Mouse (Mus musculus): ENCODE results near the gene Ggn.
A peak's percentile ranks its signal among the peaks of the same experiment; 100 is the strongest.
"Not testable (repeated sequence)": the region's sequence is repeated elsewhere in the genome, so short reads cannot be mapped to it uniquely, and the experiment has no call there.

The Ggn gene

DNA sequence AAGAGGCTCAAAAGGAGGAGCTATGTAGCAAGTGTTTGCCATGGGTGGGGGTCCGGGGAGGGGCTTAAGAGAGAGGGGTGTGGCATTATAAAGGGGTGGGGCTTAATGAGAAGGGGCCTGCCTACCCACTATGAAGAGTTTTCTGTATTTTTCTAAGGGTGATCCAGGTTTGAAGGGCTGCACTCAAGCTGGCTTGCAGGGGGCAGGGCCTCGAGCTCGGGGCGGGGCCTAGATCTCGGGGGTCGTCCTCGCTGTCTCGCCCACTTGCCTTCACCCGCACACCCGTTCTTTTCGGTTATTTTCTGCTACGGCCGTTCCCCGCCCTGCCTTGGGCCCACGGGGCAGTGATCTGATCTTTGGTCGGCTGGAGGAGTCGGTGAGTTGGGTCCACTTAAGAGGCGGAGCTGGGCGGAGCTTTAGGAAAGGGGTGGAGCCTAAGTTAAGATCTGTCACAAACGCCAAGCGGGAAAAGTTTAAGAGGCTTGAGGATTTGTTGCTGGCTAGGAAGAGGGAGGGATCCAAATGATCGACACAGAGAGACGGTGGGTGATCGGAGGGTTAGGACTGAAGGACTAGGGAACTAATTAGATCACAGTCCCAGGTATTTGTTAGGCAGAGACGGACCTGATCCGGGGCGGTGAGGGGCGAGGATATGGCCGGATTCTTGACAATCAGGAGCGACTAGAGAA is at the start of gene Ggn, which contains the start of gene Spred3:
TSS of gene Ggn (plus strand) at position 145 of the 689 bp plus-strand sequence.
TSS of gene Spred3 (minus strand) at position 346 of the 689 bp plus-strand sequence.
- DNase-seq (ENCODE audit: low spot score), result peak; percentile 60

DNA sequence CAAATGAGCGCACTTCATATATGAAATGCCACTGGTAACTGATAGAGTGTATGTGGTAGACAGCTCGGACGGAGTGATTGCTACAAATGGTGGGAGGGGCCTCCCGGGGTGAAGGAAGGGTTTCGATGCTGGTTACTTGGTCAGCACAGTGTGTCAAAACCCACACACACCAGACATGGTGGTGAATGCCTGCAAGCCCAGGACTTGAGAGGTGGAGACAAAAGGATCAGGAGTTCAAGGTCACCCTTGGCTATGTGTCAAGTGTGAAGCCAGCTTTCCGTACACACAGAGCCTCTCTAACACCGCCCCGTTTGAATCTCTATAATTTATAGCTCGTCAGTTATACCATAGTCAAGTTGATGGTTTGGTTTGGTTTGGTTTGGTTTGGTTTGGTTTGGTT is 47.2 kb upstream of the Ggn start:
- DNase-seq (ENCODE audit: low spot score), result no peak

DNA sequence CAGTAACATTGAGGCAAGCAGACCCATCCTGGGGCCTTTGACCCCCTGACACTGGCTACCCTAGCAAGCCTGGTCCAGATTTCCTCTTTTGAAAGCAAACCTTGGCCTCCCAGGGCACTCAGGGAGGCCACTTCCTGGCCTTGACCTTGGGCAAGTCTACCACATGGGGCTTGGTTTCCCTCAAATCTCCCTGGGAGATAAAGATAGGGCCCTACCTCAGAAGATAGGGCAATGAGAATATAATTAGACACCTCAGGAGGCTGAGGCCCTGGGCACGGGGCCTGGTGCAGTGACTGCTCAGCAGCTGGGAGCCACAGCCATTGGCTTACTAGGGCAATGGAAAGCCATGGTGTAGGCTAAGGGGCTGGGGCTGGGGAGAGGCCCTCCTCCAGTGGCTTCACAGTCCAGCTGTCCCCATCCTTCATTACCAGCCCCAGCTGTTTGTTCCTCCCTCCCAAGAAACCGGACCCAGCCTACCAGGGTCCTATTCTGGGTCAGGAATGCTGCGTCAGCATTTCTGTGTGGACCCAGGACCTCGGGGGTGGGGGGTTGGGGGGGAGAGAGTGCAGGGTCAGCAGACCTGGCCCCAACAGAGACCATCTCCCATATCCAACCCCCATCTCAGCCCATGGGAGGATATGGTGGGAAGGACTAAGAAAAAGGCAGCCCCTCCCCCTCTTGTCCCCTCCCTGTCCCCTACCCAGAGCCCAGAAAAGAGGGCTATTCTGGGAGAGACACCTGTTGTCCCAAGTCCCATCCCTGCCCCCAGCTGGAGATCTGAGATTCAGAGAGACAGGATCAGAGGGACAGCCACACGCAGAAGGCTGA is 46.3 kb upstream of the Ggn start:
- DNase-seq (ENCODE audit: low spot score), result no peak

DNA sequence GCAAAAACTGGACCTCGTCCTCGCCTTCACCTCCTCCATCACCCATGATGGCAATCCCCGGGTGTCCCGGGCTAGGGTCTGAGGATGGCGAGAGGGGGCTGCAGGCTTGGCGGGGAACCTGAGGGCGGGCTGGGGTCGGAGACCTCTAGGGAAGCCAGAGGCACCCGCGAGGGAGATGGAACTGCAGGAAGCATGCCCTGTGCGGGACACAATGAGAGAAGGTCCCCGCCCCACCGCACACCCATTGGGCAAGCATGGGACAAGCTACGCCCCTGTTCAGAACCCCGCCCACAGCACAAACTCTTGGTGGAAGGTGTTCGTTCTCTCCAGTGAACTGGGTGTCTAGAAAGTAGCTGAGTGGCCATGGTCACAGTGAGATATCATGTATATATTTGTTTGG is 45.0 kb upstream of the Ggn start, which contains the start of gene Ryr1:
TSS of gene Ryr1 (minus strand) at position 210 of the 400 bp plus-strand sequence.
- no peak for DNase-seq (ENCODE audit: low spot score)

DNA sequence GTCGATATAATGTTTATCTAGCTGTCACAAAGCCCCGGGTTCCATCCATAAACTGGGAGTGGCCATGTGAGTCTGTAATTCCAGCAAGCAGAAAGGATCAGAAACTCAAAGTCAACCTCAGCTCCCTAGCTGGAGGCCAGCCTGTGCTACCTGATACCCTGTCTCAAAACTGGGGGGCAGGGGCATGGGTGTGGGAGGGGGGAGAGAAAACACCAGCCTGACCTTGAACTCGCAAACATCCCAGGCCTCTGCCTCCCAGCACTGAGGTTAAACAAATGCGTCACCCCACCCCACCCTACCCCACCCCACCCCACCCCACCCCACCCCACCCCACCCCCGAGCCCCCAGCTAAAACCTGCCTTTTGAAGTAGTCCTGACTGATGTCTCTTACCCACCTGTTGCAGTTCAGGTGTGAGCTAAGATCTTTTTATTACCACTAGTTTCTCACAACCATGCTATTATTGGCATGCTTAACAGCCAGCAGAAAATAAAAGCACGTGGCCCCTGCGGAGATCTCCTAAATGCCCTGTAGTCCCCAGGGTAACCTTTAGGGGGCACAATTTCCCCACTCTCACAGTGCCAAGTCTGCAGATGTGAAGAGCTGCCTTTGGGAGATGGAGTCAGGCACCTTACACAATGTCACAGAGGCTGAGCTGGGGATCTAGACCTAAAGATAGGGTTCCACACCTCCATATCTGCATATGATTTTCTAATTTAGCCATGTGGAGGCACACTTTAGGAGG is 43.7 kb upstream of the Ggn start:
- peak; percentile 43 for DNase-seq (ENCODE audit: low spot score)

DNA sequence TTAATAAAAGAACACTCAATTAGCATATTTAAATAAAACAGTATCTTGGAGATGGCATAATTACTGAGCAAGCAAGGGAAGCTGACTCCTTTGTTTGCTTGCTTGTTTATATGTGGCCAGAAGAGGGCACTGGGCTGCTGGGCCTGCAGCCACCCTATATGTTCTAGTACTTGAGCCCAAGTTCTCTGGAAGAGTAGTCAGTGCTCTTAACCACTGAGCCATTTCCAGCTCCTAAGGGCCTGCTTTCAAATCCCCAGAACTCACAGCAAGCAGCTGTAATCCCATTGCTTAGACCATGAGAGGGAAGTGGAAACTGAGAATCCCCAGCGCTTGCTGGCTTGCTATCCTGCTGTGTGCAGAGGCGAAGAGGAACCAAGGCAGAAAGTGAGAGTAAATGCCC is 41.3 kb upstream of the Ggn start:
- DNase-seq (ENCODE audit: low spot score), result no peak

DNA sequence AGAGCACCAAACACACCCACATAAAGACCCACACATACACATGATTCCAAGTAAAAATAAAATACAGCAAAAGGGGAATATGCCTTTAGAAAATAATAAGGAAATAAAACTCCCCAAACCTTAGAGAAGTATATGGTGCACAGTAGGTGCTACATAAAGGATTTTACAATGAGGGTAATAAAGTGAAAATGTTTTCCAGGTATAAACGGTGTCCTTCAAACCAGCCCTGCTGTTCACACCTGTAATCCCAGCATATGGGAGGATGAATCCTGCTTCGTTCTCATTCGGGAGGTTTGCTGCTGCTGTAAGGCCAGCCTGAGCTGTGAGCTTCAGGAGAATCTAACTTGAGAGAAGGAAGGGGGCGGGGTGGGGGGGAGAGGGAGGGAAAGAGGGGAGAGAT is 35.8 kb upstream of the Ggn start:
- no peak for DNase-seq (ENCODE audit: low spot score)

DNA sequence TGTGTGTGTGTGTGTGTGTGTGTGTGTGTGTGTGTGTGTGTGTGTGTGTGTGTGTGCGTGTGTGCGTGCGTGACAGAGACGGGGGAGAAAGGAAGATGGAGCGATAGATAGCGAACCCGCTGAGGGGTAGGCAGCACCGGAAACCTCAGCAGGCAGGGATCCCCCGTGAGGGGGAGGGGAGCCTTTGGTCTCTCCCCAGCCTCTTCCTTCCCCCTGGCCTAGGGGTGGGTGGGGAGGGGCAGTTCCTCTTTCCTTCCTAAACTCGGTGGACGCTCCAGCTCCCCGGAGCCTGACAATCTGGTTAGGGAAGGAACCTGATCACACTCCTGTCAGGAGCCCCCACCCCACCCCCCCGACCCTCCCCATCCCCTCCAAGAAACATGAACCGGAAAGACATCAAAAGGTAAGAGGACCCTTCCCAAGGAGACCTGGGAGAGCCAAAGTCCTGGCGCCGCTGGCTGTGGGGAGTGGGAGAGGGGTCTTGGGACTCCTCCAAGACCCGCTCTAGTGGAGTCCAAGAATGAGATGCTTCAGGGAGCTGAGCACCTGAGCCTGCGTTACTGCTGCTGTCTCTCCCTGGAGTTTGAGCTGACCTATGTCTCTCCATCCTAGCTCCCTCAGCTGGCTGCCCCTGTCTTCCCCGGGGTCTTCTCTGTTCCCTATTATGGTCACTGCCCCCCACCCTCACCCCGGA is 35.2 kb upstream of the Ggn start, which contains the start of gene Rasgrp4:
TSS of gene Rasgrp4 (plus strand) at position 159 of the 694 bp plus-strand sequence.
- no peak for DNase-seq (ENCODE audit: low spot score)

DNA sequence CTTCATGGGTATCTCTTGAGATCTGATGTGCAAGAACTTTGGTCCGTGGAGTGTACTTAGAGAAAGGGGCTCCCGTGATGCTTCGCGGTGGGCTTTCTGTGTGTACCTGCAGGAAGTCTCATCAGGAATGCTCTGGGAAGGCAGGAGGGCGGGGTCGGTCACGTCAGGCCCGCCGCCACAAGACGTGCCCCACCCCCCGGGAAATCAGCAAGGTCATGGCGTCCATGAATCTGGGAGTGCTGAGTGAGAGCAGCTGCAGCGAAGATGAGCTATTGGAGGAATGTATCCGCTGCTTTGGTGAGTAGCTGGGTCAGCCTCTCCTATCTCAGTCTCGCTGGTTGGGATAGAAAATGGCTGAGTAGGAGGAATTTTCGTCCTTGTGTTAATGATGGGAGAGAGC is 32.6 kb upstream of the Ggn start:
- DNase-seq (ENCODE audit: low spot score), result no peak

DNA sequence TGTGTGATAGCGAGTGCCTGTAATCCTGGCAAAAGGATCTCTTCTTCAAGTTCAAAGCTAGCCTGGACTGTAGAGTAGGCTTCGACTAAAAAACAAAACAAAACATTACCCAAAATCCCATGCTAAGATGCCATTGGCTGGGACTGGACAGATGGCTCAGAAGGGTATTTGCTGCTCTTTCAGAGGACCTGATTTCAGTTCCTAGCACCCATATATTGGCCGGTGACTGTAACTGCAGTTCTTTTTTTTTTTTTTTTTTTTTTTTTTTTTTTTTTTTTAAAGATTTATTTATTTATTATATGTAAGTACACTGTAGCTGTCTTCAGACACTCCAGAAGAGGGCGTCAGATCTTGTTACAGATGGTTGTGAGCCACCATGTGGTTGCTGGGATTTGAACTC is 30.8 kb upstream of the Ggn start:
- DNase-seq (ENCODE audit: low spot score), result not testable (repeated sequence)

DNA sequence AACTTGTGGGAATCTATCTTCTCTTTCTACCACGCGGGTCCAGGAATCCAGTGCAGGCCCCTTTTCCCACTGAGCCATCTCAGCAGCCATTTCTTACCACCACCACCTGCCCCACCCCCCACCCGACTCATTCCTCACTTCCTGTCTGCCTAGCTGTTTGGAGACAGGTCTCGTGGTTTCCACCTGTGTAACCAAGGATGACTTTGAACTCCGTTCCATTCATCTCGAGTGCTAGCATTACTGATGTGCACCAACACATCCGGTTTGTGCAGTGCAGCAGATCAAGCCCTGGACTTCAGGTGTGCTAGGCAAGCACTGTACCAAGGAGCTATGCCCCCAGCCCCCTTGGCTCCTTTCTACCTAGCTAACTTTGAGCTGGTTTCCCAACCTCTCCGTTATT is 28.6 kb upstream of the Ggn start:
- DNase-seq (ENCODE audit: low spot score), result no peak

DNA sequence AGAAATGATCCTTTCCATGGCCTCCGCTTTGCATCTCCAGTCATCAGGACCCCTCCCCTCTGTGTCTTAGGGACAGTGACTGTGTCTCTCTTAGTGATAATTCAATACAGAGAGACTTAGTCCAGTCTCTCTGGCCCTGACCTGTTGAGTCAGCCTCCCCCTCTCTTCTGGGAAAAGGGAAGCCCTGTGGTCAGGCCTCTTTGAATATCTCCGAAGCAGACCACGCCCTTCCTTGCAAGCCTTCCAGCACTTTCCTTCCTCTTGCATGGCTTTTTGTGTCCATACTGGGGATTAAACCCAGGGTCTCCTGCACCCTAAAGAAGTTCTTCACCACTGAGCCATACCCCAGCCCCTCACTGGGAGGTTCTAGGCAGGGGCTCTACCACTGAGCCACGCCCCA is 26.0 kb upstream of the Ggn start:
- no peak for DNase-seq (ENCODE audit: low spot score)

DNA sequence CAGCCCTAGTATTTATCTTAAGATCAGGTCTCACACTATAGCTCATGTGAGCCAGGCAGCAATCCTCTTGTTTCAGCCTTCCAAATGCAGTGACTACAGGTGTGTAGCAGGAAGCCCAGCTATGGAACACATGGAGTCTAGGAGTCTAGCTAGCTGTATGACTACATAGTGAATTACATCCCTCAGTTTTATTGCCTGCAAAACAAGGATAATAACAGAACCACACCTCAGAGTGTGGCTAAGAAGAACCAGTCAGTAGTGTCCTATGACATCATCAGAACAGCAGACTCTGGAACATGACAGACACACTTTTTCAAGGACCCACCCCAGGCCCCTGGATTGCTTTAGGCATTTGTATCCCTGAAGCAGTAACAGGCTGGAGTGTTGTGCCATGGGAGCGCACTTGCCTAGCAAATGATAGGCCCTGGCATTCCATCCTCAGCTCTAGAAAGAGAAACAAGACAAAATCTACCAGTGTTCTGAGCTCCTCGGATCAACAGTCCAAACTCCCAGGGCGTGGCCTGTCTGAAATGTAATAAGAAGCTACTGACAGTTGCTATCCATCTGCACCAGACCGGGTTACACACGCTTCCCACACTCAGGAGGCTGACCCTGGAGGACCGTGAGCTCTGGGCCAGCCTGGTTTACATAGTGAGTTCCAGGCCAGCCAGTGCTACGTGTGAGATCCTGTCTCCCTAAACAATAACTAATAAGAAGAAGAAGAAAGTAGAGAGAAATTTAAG is 23.2 kb upstream of the Ggn start:
- no peak for DNase-seq (ENCODE audit: low spot score)

DNA sequence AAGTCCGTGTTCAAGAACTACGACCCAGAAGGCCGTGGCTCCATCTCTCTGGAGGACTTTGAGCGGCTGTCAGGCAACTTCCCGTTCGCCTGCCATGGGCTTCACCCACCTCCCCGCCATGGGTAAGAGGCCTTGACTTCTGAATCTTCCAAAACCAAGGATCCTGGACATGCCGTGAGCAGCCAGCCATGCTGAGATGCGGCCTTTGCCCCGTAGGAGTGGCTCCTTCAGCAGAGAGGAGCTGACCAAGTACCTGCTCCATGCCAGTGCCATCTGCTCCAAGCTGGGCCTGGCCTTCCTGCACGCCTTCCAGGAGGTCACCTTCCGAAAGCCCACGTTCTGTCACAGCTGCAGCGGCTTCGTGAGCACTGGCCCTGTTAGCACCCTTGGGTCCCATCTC is 21.2 kb upstream of the Ggn start:
- no peak for DNase-seq (ENCODE audit: low spot score)

DNA sequence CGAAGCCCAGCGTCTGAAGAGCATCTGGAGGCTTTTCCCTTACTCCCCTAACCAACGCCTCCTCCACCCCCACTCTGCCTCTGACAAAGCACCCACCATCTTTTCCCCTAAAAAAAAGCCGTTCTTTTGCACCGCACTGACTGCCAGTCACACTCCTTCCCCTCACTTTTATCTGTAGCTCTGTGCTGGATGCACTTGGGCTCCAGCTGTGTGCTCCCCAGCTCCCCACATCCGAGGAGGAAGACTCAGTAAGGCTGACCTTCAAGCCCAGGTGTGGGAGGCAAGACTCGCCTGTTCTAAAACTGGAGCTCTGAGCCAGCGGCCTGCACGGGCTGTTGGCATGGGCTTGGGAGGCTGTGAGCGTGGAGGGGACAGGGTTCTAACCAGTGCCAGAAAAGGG is 18.5 kb upstream of the Ggn start:
- DNase-seq (ENCODE audit: low spot score), result no peak

DNA sequence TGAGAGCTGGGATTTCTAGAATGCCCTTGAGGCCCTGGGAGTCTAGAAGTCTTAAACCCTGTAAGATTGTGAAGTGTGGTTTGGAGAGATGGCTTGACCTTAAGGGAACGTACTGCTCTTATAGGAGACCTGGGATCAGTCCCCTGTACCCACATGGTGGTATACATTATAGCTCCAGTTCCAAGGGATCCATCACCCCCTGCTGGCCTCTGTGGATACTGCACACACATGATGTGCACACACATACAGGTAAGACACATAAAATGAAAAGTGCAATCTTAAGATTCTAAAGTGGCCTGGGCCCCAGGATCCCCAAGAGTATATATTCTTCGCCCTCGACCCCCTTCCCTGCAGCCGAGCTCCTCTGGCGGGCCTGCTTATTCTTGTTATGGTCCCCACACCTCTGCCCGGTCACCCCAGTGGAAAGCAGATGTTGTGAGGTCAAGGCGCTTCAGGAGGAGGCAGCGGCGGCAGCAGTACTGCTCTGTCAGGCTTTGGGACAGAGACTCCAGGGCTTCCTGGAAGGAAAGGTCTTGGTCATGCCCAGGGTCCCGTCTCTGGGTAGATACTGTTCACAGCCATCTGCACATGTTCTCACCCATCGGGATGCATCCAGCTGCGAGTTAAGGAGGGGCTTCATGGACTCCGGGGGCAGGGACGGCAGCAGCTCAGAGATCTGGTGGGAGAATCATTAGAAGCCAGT is 15.8 kb upstream of the Ggn start:
- no peak for DNase-seq (ENCODE audit: low spot score)

DNA sequence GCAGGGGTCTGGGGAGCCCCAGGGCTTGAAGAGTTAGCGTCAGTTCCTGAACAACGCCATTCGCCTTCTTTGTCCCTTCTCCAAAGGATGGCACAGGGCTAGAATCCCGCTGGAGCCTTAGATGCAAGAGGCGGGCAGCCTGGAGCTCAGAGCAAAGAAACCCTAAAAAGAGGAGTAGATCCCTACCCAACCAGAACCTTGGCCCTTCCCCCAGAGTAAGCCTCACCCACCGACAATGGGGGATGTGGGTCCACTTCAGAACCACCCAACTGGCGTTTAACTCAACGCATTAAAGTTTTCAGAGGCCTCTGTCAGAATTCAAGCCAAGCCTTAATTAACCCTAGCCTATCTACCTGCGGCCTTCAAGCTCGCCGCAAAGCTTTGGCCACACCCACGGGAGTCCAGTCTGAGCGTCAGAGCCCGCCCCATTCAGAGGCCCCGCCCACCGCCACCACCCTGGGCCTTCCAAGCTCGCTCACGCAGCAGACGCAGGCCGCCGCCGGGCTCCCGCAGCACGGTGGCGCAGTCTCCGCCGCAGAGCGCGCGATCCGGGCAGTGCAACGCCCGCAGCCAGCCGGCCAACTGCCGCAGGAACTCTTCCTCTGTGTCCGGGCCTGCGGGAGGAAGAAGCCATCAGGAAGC is 14.7 kb upstream of the Ggn start:
- DNase-seq (ENCODE audit: low spot score), result peak; percentile 90

DNA sequence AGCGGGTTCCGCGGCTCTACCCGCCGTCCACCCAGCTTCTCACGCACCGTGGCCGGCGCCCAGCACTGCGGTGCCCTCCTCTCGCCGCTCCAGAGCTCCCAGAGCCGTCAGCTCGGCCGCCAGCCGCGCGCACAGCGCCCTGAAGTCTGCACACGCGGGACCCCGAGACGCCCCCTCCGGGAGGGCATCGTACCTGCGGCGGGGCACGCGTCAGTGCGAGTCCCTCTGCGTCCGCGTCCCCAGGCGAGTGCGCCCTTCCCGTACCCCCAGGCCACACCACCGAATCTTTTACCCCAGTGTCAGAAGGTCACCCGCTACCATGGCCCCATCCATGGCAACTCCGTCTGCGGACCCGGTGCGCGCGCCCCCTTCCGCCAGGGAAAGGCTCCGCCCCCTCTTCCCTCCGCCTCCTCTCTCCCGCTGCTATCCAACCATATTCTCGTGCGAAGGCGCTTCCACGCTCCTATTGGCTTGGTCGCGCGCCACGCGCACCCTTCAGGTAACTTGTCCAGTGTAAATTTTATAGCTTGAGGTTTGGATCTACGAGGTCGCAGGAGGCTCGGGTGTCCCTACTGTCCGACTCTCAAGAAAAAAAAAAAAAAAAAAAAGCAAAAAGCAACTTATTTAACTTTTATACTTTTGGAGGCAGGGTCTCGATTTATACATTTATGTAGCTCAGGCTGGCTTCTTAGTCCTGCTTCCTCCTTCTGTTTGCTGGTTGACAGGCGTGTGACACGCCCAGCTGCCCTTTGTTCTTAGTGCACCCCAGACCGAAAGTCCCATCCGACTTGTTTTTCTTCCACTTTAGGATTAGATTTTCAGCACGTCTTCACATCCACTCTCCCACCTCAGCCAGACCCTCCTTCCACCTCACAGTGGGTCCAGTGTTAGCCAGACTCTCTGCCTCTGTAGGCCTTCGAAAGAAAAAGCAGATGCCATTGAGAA is 13.9 kb upstream of the Ggn start, which contains the start of gene Fam98c:
TSS of gene Fam98c (minus strand) at position 397 of the 945 bp plus-strand sequence.
- peak; percentile 84 for DNase-seq (ENCODE audit: low spot score)

DNA sequence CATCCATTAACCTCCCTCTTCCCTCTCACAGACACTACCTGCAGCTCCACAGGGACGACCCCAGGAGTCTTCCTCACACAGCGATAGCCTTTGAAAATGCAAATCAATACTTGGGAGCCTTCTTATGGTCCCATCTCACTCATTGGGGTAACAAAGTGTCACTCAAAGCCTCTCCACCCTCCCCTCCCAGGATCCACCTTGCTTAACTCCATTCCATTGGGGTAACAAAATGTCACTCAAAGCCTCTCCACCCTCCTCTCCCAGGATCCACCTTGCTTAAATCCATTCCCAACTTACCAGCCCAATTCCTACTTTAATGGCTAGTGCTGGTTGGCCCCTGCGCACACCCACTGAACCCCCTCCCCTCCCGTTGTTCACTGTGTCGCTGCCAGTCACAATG is 11.7 kb upstream of the Ggn start:
- DNase-seq (ENCODE audit: low spot score), result no peak

Measured in layer of hippocampus, adult 11-12 months (tissue).